Mouse (Mus musculus) bone marrow, adult 2 months (tissue): Measurements from ENCODE around the gene Eml5. TPM values are rescaled to one million over a fixed set of nuclear protein-coding genes. Genes with fewer than 3 reads are reported as not detected.

Source experiments
- H3K27ac ChIP-seq: fragments of 200-500 bp; 2 replicates; pipeline ENCODE4 v1.5.1; 2012; ENCODE audit warnings: low read depth, mild to moderate bottlenecking, control low read depth, inconsistent platforms, low read length; ENCODE audit not compliant: control insufficient read depth, poor library complexity, insufficient read depth
- H3K4me1 ChIP-seq: fragments of 200-500 bp; 2 replicates; pipeline ENCODE4 v1.6.1; 2011; ENCODE audit warnings: low read length; ENCODE audit not compliant: control insufficient read depth, insufficient read depth
- H3K4me3 ChIP-seq: fragments of 200-500 bp; replicated peaks from 2 replicates; pipeline ENCODE3; 2011; ENCODE audit warnings: mild to moderate bottlenecking, low read depth, low read length, control low read depth; ENCODE audit not compliant: control insufficient read depth
- CTCF ChIP-seq: fragments of 200-500 bp; IDR thresholded peaks from 2 replicates; pipeline ENCODE4 v1.5.1; 2011; ENCODE audit warnings: low read length, control low read depth; ENCODE audit not compliant: control insufficient read depth, insufficient read depth
- POLR2A ChIP-seq: fragments of 200-500 bp; IDR thresholded peaks from 2 replicates; pipeline ENCODE4 v1.6.1; 2011; ENCODE audit warnings: low read depth, mild to moderate bottlenecking, control low read depth, low read length, borderline replicate concordance; ENCODE audit not compliant: control insufficient read depth
- WGBS: fragments of 180-500 bp; shearing (Covaris S2); methylation state at CpG from one replicate; pipeline ENCODE4 v1.1.7; 2018; 5-methylcytosine and 5-hydroxymethylcytosine counted together
- polyA plus RNA-seq: library from polyadenylated mRNA; stranded (reverse); fragments of >200 nt; gene quantifications from 2 replicates; pipeline ENCODE4 v1.2.4, GENCODE M21; 2011; ENCODE audit warnings: low replicate concordance; ENCODE audit not compliant: missing spikeins, insufficient read depth, insufficient read length

Gene Eml5
- polyA plus RNA-seq, 1 experiment = 3.1 TPM

DNA sequence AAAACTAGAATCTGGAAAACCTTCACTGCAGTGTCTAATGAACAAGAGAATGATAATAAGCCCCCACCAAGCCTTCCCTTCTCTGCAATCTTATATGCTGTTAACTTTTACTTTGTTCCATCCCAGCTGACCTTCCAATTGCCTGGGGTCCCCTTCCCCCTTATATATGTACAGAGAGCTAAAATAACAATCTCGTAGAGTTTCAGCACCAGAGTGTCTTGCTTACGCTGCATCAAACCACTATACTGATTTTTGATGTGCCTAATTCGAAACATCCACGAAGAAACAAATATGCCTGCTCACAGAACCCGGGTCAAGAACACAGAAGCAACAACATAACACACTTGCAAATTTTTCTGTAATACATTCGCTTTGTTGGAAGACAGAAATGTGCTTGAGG is 1.6 kb downstream of the Eml5 start:
- TF ChIP-seq POLR2A (no peak), CTCF (no peak)
- Histone ChIP-seq H3K4me1 (no peaks in the 10 kb centered on the region), H3K27ac (no peak overlapping the region), H3K4me3 (no peak overlapping the region)
- WGBS = 80% methylated on average over 6 of the region's 6 CpGs

DNA sequence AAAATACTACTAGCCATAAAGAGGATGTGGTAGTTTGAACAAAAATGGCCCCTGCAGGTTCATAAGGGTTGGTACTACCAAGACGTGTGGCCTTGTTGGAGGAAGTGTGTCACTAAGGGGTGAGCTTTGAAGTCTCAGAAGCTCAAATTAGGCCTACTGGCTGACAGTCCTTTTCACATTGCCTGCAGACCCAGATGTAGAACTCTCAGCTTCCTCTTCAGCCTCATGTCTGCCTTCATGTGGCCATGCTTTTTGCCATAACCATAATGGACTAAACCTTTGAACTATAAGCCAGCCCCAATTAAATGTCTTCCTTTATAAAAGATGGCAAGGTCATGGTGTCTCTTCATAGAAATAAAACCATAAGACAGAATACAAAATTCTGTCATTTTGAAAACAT is 4.5 kb downstream of the Eml5 start:
- TF ChIP-seq CTCF (no peak), POLR2A (no peak)
- Histone ChIP-seq H3K4me1 (no peaks in the 10 kb centered on the region), H3K27ac (no peak overlapping the region), H3K4me3 (no peak overlapping the region)
- 30% methylated on average over 1 of the region's 1 CpGs for WGBS

GRCm38 (mm10) chr12:98884515-98884914 is 16.8 kb downstream of the Eml5 start:
- 2% methylated on average over 1 of the region's 1 CpGs for WGBS
- no peak for TF ChIP-seq POLR2A
- no peak for TF ChIP-seq CTCF

DNA sequence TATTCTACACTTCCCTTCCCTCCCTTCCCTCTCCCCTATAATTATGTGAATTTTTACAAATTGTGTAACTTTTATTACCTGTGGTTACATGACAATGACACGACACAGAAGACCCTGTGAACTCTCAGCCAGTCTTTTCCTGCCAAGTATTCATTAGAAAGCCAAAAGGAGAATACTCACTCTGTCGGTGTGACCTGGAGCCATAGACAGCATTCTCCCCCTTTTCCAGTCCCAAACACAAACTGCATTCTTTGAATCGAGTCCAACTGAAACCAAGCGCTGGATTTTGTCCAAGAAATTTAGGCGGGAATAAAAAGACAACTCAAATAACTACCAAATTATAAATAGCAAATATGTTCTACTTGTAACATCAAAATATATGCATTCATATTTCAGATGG is 19.5 kb downstream of the Eml5 start:
- H3K27ac ChIP-seq = no peak overlapping the region
- WGBS = 51% methylated on average over 5 of the region's 5 CpGs
- H3K4me1 ChIP-seq = no peaks in the 10 kb centered on the region
- no peak for TF ChIP-seq CTCF
- TF ChIP-seq POLR2A = no peak
- no peak overlapping the region for H3K4me3 ChIP-seq

More at GRCm38 (mm10) chr12:98884515-98884914, 16.8 kb downstream of the Eml5 start:
- no peaks in the 10 kb centered on the region for H3K4me1 ChIP-seq
- H3K4me3 ChIP-seq = no peak overlapping the region
- H3K27ac ChIP-seq = no peak overlapping the region

DNA sequence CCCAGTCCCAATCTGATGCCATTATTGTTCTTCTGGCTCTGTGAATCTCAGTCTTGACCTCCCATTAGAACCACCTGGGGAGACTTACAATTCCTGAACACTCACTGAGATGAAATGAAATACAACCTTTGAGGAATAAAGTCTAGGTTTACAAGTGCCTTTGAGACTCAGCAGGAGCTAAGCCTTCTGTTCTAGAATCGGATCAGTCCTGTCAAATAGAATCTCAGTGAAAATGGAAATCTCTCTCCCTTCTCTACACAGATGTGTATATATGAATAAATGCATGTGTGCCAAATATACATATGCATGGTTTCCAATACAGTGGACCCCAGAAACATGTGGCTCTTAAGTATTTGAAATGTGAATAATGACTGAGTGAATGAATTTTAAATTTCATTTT is 22.6 kb downstream of the Eml5 start:
- TF ChIP-seq CTCF = no peak
- no peak for TF ChIP-seq POLR2A
- no peaks in the 10 kb centered on the region for H3K4me1 ChIP-seq
- H3K4me3 ChIP-seq = no peak overlapping the region
- H3K27ac ChIP-seq = no peak overlapping the region
- WGBS = 72% methylated on average over 1 of the region's 1 CpGs

DNA sequence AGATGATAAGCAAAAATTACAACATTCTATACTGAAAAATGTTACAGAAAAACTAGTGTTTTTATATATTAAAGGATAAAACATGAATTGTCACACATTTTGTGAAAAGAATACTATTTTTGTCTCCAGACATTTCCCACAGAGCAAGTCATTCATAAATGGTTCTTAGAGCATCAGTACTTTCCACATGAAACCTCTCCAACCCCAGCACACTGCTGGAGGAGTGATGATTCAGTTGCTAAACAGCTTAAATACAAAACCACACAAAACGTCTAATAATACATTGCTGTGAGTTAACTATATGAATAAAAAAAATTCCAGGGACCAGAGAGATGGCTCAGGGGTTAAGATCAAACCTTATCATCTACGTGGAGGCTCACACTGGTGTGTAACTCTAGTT is 26.1 kb downstream of the Eml5 start:
- Histone ChIP-seq H3K27ac (no peak overlapping the region), H3K4me3 (no peak overlapping the region), H3K4me1 (no peaks in the 10 kb centered on the region)
- no peak for TF ChIP-seq CTCF
- TF ChIP-seq POLR2A = no peak
- WGBS = 70% methylated on average over 2 of the region's 2 CpGs

GRCm38 (mm10) chr12:98872836-98873235 is 28.4 kb downstream of the Eml5 start:
- 85% methylated on average over 10 of the region's 10 CpGs for WGBS
- TF ChIP-seq CTCF (no peak), POLR2A (no peak)
- Histone ChIP-seq H3K27ac (no peak overlapping the region), H3K4me3 (no peak overlapping the region), H3K4me1 (no peaks in the 10 kb centered on the region)

DNA sequence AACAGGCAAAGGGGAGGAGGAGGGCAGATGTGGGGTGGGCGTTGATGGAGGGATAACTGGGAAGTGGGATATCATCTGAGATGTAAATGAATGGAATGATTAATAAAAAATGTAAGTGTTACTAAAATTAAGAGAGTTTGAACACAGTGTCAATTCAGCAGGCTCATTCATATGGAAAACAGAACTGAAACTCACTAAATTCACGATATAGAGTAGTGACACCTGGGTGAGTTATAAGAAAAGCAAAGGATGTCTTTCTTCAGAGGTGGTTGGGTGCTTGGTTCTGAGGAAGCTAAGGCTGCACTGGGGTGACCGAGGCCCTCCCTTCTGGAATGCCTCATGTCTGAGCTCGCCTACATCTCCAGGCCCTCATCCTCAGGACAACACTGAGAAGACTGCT is 37.8 kb downstream of the Eml5 start:
- WGBS = 74% methylated on average over 4 of the region's 4 CpGs
- no peak overlapping the region for H3K27ac ChIP-seq

GRCm38 (mm10) chr12:98860316-98860715 is 41.0 kb downstream of the Eml5 start:
- TF ChIP-seq CTCF (no peak), POLR2A (no peak)
- H3K27ac ChIP-seq = no peak overlapping the region
- WGBS = 73% methylated on average over 2 of the region's 2 CpGs
- no peaks in the 10 kb centered on the region for H3K4me1 ChIP-seq
- no peak overlapping the region for H3K4me3 ChIP-seq

More for the DNA sequence above, 37.8 kb downstream of the Eml5 start:
- no peaks in the 10 kb centered on the region for H3K4me1 ChIP-seq
- no peak overlapping the region for H3K4me3 ChIP-seq
- TF ChIP-seq CTCF (no peak), POLR2A (no peak)
